Mouse (Mus musculus) hindbrain, embryonic 11.5 days (tissue): ENCODE data around the gene Dpf2. TPM values are rescaled to one million over a fixed set of nuclear protein-coding genes. Genes with fewer than 3 reads are reported as not detected.

Experiments used
- ATAC-seq: fragments of 200-750 bp; cut with Nextera tagmentation; 2 replicates; pipeline ENCODE4 v1.8.0; 2017; ENCODE audit warnings: mild to moderate bottlenecking, moderate TSS enrichment, moderate library complexity; ENCODE audit not compliant: low FRiP score
- DNase-seq: peaks from one replicate; pipeline ENCODE4 v3.0.0-alpha.2; 2015; ENCODE audit warnings: low spot score
- H3K27ac ChIP-seq: fragments of 300-500 bp; sonication (generic); 2 replicates; pipeline ENCODE4 v1.5.1; 2014; ENCODE audit warnings: mild to moderate bottlenecking, low read depth, low read length
- H3K27me3 ChIP-seq: fragments of 300-500 bp; sonication (generic); 2 replicates; pipeline ENCODE4 v1.6.1; 2014; ENCODE audit warnings: mild to moderate bottlenecking, low read length, moderate library complexity, mixed read lengths; ENCODE audit not compliant: control insufficient read depth, insufficient read depth
- H3K36me3 ChIP-seq: fragments of 300-500 bp; sonication (generic); 2 replicates; pipeline ENCODE4 v1.6.1; 2014; ENCODE audit warnings: mild to moderate bottlenecking, low read length, moderate library complexity, mixed read lengths; ENCODE audit not compliant: control insufficient read depth, insufficient read depth
- H3K4me1 ChIP-seq: fragments of 300-500 bp; sonication (generic); replicated peaks from 2 replicates; pipeline ENCODE4 v1.6.1; 2014; ENCODE audit warnings: low read length, mixed read lengths; ENCODE audit not compliant: control insufficient read depth, insufficient read depth
- H3K4me2 ChIP-seq: fragments of 300-500 bp; sonication (generic); replicated peaks from 2 replicates; pipeline ENCODE4 v1.6.1; 2014; ENCODE audit warnings: mild to moderate bottlenecking, low read depth, low read length
- H3K4me3 ChIP-seq: fragments of 300-500 bp; sonication (generic); 2 replicates; pipeline ENCODE4 v1.5.1; 2014; ENCODE audit warnings: low read depth, low read length
- H3K9ac ChIP-seq: fragments of 300-500 bp; sonication (generic); 2 replicates; pipeline ENCODE4 v1.6.1; 2014; ENCODE audit warnings: low read depth, low read length
- H3K9me3 ChIP-seq: fragments of 300-500 bp; sonication (generic); 2 replicates; pipeline ENCODE4 v1.6.1; 2016; ENCODE audit warnings: low read length; ENCODE audit not compliant: control insufficient read depth
- WGBS: fragments of 180-500 bp; shearing (Covaris S2); extraction: QIAGEN DNeasy Blood & Tissue Kit; methylation state at CpG from one replicate; pipeline ENCODE4 v1.1.7; 2014; 5-methylcytosine and 5-hydroxymethylcytosine counted together
- polyA plus RNA-seq: library from polyadenylated mRNA; unstranded; fragments of >200 nt; fragmentation: Nextera tagmentation; extraction: Ambion mirVana; gene quantifications from 2 replicates; pipeline ENCODE4 v1.2.1, GENCODE M21; 2014

Dpf2 gene
- polyA plus RNA-seq, 1 experiment from 2014 or later: 154 TPM

GRCm38 (mm10) chr19:5951631-5952030, 38.8 kb upstream of the Dpf2 start:
- Histone ChIP-seq H3K9me3 (no peaks in the 10 kb centered on the region), H3K27me3 (no peaks in the 10 kb centered on the region), H3K4me2 (no peak overlapping the region), H3K9ac (no peak overlapping the region), H3K27ac (no peak overlapping the region), H3K4me3 (no peak overlapping the region), H3K4me1 (no peaks in the 10 kb centered on the region), H3K36me3 (no peaks in the 10 kb centered on the region)
- DNase-seq: no peak
- WGBS: 92% methylated on average over 16 of the region's 16 CpGs
- ATAC-seq: no peak

GRCm38 (mm10) chr19:5950218-5950617, 37.4 kb upstream of the Dpf2 start:
- Histone ChIP-seq H3K9ac (no peak overlapping the region), H3K4me1 (no peaks in the 10 kb centered on the region), H3K27ac (no peak overlapping the region), H3K36me3 (no peaks in the 10 kb centered on the region), H3K27me3 (no peaks in the 10 kb centered on the region), H3K9me3 (no peaks in the 10 kb centered on the region), H3K4me3 (no peak overlapping the region), H3K4me2 (no peak overlapping the region)
- ATAC-seq: no peak
- 95% methylated on average over 11 of the region's 11 CpGs for WGBS
- DNase-seq: no peak

DNA sequence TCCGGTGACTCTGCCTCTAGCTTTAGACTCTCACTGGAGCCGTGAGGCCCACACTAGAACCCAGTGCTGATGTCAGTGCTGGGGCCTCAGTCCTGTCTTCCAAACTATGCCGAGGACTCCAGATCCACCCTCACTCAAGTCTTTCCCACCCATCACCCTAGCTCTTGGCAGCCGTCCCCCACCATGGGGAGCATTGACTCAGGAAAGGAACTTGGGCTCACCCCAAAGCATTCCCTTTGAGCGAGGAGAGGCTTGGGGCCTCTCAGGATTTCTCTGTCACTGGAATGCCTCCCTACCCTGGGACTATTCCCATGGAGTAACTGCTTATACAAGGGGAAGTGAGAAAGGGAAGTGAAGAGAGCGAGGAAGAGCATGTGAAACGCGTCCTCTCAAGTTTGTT, 33.1 kb upstream of the Dpf2 start:
- H3K27ac ChIP-seq: no peak overlapping the region
- H3K9ac ChIP-seq: no peak overlapping the region
- DNase-seq (no peak), ATAC-seq (no peak)
- H3K27me3 ChIP-seq: no peaks in the 10 kb centered on the region
- WGBS: 88% methylated on average over 8 of the region's 8 CpGs
- no peaks in the 10 kb centered on the region for H3K36me3 ChIP-seq
- H3K9me3 ChIP-seq: no peaks in the 10 kb centered on the region
- H3K4me1 ChIP-seq: no peaks in the 10 kb centered on the region
- H3K4me3 ChIP-seq: no peak overlapping the region
- no peak overlapping the region for H3K4me2 ChIP-seq

GRCm38 (mm10) chr19:5945027-5945426, 32.2 kb upstream of the Dpf2 start:
- no peak overlapping the region for H3K4me2 ChIP-seq
- H3K9ac ChIP-seq: no peak overlapping the region
- ATAC-seq (no peak), DNase-seq (no peak)
- H3K4me3 ChIP-seq: no peak overlapping the region
- H3K9me3 ChIP-seq: no peaks in the 10 kb centered on the region
- no peak overlapping the region for H3K27ac ChIP-seq
- 87% methylated on average over 7 of the region's 7 CpGs for WGBS
- no peaks in the 10 kb centered on the region for H3K4me1 ChIP-seq
- no peaks in the 10 kb centered on the region for H3K27me3 ChIP-seq
- no peaks in the 10 kb centered on the region for H3K36me3 ChIP-seq

DNA sequence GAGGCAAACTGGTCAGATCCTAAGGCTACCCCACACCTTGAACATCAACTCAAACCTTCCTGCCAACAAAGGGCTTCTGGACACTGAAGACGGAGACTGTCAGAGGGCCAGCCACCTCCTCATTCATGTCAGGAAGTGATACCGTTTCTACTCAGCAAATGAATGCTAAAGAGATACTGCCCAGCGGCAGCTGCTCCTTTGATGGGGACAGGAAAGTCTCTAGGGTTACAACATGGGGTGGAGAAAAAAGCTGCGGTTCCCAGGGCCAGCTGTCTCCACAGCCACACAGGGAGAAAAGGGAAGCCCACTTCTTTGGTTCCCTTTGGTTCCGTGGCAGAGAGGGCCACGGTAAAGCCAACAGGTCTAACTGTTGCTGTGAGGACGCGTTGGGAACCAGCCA, 31.3 kb upstream of the Dpf2 start:
- DNase-seq (no peak), ATAC-seq (no peak)
- no peaks in the 10 kb centered on the region for H3K27me3 ChIP-seq
- no peaks in the 10 kb centered on the region for H3K9me3 ChIP-seq
- WGBS: 79% methylated on average over 8 of the region's 8 CpGs
- no peaks in the 10 kb centered on the region for H3K4me1 ChIP-seq
- H3K9ac ChIP-seq: no peak overlapping the region
- H3K4me3 ChIP-seq: no peak overlapping the region
- H3K4me2 ChIP-seq: no peak overlapping the region
- no peak overlapping the region for H3K27ac ChIP-seq
- no peaks in the 10 kb centered on the region for H3K36me3 ChIP-seq

GRCm38 (mm10) chr19:5943404-5943803, 30.6 kb upstream of the Dpf2 start:
- 95% methylated on average over 15 of the region's 15 CpGs for WGBS
- H3K27ac ChIP-seq: no peak overlapping the region
- no peaks in the 10 kb centered on the region for H3K9me3 ChIP-seq
- H3K4me2 ChIP-seq: no peak overlapping the region
- DNase-seq (no peak), ATAC-seq (no peak)
- H3K4me3 ChIP-seq: no peak overlapping the region
- H3K36me3 ChIP-seq: no peaks in the 10 kb centered on the region
- H3K9ac ChIP-seq: no peak overlapping the region
- H3K27me3 ChIP-seq: no peaks in the 10 kb centered on the region
- H3K4me1 ChIP-seq: no peaks in the 10 kb centered on the region

DNA sequence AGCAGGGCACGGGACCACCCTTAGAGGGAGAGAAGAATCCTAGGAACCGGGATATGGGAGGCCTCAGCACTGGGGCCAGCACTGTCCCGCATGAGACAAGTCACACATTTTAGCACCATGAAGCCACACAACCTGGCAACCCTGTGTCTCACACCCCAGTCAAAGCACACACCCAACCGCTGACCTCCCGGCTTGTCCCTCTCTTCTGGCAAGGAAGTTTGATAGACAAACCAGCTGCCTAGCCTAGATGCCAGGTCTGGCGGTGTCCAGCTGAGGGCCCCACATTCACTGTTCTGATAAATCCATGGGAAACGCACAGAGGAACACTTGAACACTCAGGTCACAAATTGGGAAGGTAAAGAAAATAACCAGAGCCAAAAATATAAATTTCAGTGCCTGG, 29.8 kb upstream of the Dpf2 start:
- DNase-seq (no peak), ATAC-seq (no peak)
- no peaks in the 10 kb centered on the region for H3K36me3 ChIP-seq
- no peak overlapping the region for H3K9ac ChIP-seq
- H3K4me1 ChIP-seq: peaks cover 4% of the 10 kb centered on the region; the same call in 1 of the 2 replicates
- H3K9me3 ChIP-seq: no peaks in the 10 kb centered on the region
- WGBS: 94% methylated on average over 7 of the region's 7 CpGs
- no peak overlapping the region for H3K4me2 ChIP-seq
- no peak overlapping the region for H3K4me3 ChIP-seq
- no peak overlapping the region for H3K27ac ChIP-seq
- H3K27me3 ChIP-seq: no peaks in the 10 kb centered on the region

DNA sequence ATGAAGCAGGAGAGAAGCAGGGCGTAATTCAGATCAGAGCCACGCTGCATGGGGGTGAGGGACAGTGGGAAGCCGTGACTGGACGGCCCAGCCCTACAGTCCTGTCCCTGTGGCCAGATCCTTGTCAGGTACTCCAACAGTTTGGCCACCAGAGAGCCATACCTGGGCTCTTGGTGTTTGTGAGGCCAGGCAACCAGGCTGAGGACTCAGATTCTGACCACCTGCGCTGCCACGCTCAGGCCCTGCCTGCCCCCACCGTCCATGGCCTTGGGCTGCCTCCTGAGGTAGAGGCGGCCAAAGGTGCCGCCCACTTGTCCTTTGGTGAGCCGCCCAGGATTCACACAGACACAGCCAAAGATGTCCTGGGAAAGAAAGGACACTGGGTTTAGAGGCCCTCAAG, 27.8 kb upstream of the Dpf2 start:
- H3K4me1 ChIP-seq: peaks cover 4% of the 10 kb centered on the region; the same call in 1 of the 2 replicates
- ATAC-seq (no peak), DNase-seq (no peak)
- no peak overlapping the region for H3K27ac ChIP-seq
- H3K36me3 ChIP-seq: no peaks in the 10 kb centered on the region
- no peak overlapping the region for H3K4me3 ChIP-seq
- 94% methylated on average over 10 of the region's 10 CpGs for WGBS
- H3K9me3 ChIP-seq: no peaks in the 10 kb centered on the region
- H3K4me2 ChIP-seq: no peak overlapping the region
- H3K9ac ChIP-seq: no peak overlapping the region
- no peaks in the 10 kb centered on the region for H3K27me3 ChIP-seq

DNA sequence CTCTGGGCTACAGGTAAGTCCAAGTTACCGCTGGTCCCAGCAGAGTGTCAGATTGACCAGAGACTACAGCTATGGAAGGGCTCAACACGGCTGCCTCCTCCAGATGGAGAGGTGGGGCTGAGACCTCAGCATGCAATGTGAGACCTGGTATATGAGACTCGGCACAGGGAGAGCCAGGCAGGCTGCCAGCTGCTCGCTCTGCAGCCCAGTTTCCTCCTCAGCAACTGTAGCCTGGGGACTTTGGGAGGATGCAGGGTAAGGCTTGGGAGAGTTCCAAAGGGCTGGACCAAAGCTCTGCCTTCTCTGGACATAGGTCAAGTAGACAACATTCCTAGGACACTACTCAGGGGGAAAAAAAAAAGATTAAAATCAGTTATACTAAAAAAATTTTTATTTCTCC, 27.4 kb upstream of the Dpf2 start:
- Histone ChIP-seq H3K4me3 (no peak overlapping the region), H3K9me3 (no peaks in the 10 kb centered on the region), H3K27me3 (no peaks in the 10 kb centered on the region), H3K27ac (no peak overlapping the region), H3K4me1 (peaks cover 4% of the 10 kb centered on the region; the same call in 1 of the 2 replicates), H3K9ac (no peak overlapping the region), H3K36me3 (no peaks in the 10 kb centered on the region), H3K4me2 (no peak overlapping the region)
- WGBS: 84% methylated on average over 4 of the region's 4 CpGs
- ATAC-seq (no peak), DNase-seq (no peak)
